Mouse (Mus musculus): ENCODE data around the gene Tmem91. TPM values are rescaled to one million over a fixed set of nuclear protein-coding genes. Genes with fewer than 3 reads are reported as not detected.
"Not testable (repeated sequence)": the region's sequence is repeated elsewhere in the genome, so short reads cannot be mapped to it uniquely, and the experiment has no call there.

Gene Tmem91
- 1.9 and 3.0 TPM in 2 replicates for polyA plus RNA-seq (2014; fragmentation: Nextera tagmentation; extraction: Ambion mirVana)

DNA sequence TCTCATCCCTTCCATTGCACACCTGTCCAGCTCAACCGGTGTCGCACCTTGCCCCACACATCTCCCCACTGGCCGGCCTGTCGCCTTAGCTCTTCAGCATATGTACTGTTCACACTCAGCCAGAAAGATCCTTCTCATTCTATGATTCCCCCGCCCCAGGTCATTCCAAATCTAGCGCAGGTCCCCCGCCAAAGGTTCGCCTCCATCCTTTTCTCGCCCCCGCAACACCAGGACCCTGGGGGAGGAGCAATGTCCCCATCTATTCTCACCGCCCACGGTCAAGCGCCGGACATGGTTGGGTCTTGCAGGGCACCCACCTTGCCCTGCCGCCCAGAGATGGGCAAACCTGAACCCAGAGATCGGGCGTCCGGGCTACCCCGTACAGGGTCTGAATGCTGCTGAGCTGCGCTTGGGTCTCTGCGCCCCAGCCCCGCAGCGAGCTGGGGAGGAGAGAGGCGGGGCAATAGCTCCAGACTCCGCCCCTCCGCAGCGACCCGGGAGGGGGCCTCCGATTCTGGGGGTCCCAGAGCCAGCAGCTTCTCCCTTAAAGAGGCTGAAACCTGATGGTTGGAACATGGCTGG lies at the start of gene Tmem91:
TSS of gene Tmem91 (minus strand) at position 448 of the 582 bp plus-strand sequence.
- Histone ChIP-seq H3K27me3 (replicated peaks; ENCODE audit: control insufficient read depth, insufficient read depth, low read length) (peaks cover 36% of the 10 kb centered on the region), H3K9ac (ENCODE audit: low read depth, low read length) (peak within 1 kb of the TSS; percentile 32), H3K4me2 (ENCODE audit: low read depth, low read length) (peak within 1 kb of the TSS; percentile 49), H3K36me3 (ENCODE audit: control insufficient read depth, insufficient read depth, low read length) (no peaks in the 10 kb centered on the region), H3K9me3 (ENCODE audit: control insufficient read depth, low read length) (no peaks in the 10 kb centered on the region), H3K4me1 (ENCODE audit: control insufficient read depth, insufficient read depth, low read length) (peaks cover 4% of the 10 kb centered on the region; the same call in 1 of the 2 replicates), H3K4me3 (ENCODE audit: low read depth, low read length) (peak within 1 kb of the TSS; percentile 28), H3K27ac (replicated peaks; ENCODE audit: low read depth, low read length) (no peak within 1 kb of the TSS)
- WGBS: 2% methylated on average over 24 of the region's 29 CpGs
- no peak for DNase-seq (ENCODE audit: low spot score)
- ATAC-seq (ENCODE audit: low read depth): peak; percentile 35; the same call in 1 of the 2 replicates

GRCm38 (mm10) chr7:25721776-25722175 lies 46.8 kb upstream of the Tmem91 start:
- not testable (repeated sequence) for DNase-seq (ENCODE audit: low spot score); H3K4me2 ChIP-seq (ENCODE audit: low read depth, low read length); H3K27ac ChIP-seq (replicated peaks; ENCODE audit: low read depth, low read length); H3K9me3 ChIP-seq (ENCODE audit: control insufficient read depth, low read length); H3K27me3 ChIP-seq (replicated peaks; ENCODE audit: control insufficient read depth, insufficient read depth, low read length); ATAC-seq (ENCODE audit: low read depth); H3K9ac ChIP-seq (ENCODE audit: low read depth, low read length); H3K4me3 ChIP-seq (ENCODE audit: low read depth, low read length)
- Histone ChIP-seq H3K4me1 (ENCODE audit: control insufficient read depth, insufficient read depth, low read length) (peaks cover 11% of the 10 kb centered on the region), H3K36me3 (ENCODE audit: control insufficient read depth, insufficient read depth, low read length) (peaks cover 65% of the 10 kb centered on the region)

DNA sequence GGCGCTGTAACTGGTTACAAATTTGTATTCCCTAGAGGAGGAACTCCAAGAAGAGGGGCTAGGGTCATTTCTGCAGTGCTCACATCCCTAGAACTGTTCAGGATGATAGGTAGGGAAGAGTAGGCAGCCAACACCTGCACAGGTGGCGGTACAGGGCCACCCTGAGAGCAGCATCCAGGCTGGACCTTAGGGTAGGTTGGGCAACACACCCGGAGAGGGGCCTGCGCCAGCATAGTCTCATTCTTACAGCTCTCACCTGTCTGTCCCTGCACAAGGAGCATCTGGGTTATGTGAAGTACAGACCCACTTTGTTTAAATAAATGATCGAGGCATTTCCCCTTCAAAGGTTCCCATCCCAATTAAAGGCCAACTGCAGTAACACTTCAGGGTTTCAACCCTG lies 45.8 kb upstream of the Tmem91 start:
- Histone ChIP-seq H3K4me2 (ENCODE audit: low read depth, low read length) (no peak overlapping the region), H3K36me3 (ENCODE audit: control insufficient read depth, insufficient read depth, low read length) (peaks cover 63% of the 10 kb centered on the region), H3K4me1 (ENCODE audit: control insufficient read depth, insufficient read depth, low read length) (peaks cover 11% of the 10 kb centered on the region), H3K27me3 (replicated peaks; ENCODE audit: control insufficient read depth, insufficient read depth, low read length) (no peaks in the 10 kb centered on the region), H3K4me3 (ENCODE audit: low read depth, low read length) (no peak overlapping the region), H3K27ac (replicated peaks; ENCODE audit: low read depth, low read length) (no peak overlapping the region), H3K9ac (ENCODE audit: low read depth, low read length) (no peak overlapping the region), H3K9me3 (ENCODE audit: control insufficient read depth, low read length) (no peaks in the 10 kb centered on the region)
- DNase-seq (ENCODE audit: low spot score): no peak
- 85% methylated on average over 5 of the region's 5 CpGs for WGBS
- no peak for ATAC-seq (ENCODE audit: low read depth)

- Histone ChIP-seq H3K27me3 (replicated peaks; ENCODE audit: control insufficient read depth, insufficient read depth, low read length) (no peaks in the 10 kb centered on the region), H3K9ac (ENCODE audit: low read depth, low read length) (no peak overlapping the region), H3K9me3 (ENCODE audit: control insufficient read depth, low read length) (no peaks in the 10 kb centered on the region), H3K36me3 (ENCODE audit: control insufficient read depth, insufficient read depth, low read length) (peaks cover 63% of the 10 kb centered on the region), H3K4me2 (ENCODE audit: low read depth, low read length) (no peak overlapping the region; the same call in 1 of the 2 replicates), H3K4me1 (ENCODE audit: control insufficient read depth, insufficient read depth, low read length) (peaks cover 11% of the 10 kb centered on the region), H3K27ac (replicated peaks; ENCODE audit: low read depth, low read length) (peak overlapping the region; percentile 22; the same call in 1 of the 2 replicates), H3K4me3 (ENCODE audit: low read depth, low read length) (peak overlapping the region; percentile 77; the same call in 1 of the 2 replicates)
- ATAC-seq (ENCODE audit: low read depth) (peak; percentile 45; the same call in 1 of the 2 replicates), DNase-seq (ENCODE audit: low spot score) (peak; percentile 73)
- WGBS: 61% methylated on average over 10 of the region's 10 CpGs
These were observed 45.0 kb upstream of the Tmem91 start for GRCm38 (mm10) chr7:25719761-25720610.

DNA sequence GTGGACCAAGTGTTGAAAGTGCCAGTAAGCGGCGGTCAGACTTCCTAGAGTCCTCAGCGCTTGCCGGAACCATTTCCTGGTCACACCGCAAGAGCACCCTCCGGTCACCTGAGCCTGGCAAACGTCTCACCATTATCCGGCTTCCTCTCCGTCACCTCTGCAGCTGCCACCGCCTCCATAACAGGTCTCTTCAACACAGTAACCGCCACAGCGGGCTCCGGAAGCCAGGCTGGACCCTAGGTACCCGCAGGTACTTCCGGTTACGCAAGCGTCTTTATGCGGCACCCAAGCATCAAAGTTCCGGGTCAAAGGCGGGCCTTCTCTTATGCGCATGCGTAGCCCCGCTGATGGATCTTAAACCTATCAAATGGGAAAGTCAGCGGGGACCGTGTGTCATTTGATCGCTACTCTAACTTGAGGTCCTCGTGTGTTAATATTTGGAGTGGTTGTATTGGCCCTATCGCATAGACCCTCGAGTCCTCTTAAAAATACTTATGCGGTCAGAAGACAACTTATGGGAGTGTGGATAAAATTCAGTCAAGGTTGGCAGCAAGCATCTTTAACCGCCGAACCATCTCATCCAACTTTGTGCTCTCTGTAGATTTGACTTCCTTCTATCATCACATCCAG lies 43.9 kb upstream of the Tmem91 start, which contains the start of gene Ccdc97:
TSS of gene Ccdc97 (minus strand) at position 301 of the 630 bp plus-strand sequence.
- peak; percentile 87 for ATAC-seq (ENCODE audit: low read depth)
- H3K4me3 ChIP-seq (ENCODE audit: low read depth, low read length): peak within 1 kb of the TSS; percentile 77
- no peaks in the 10 kb centered on the region for H3K9me3 ChIP-seq (ENCODE audit: control insufficient read depth, low read length)
- H3K9ac ChIP-seq (ENCODE audit: low read depth, low read length): peak within 1 kb of the TSS; percentile 80
- H3K4me1 ChIP-seq (ENCODE audit: control insufficient read depth, insufficient read depth, low read length): peaks cover 11% of the 10 kb centered on the region
- 5% methylated on average over 29 of the region's 32 CpGs for WGBS
- peak; percentile 98 for DNase-seq (ENCODE audit: low spot score)
- H3K36me3 ChIP-seq (ENCODE audit: control insufficient read depth, insufficient read depth, low read length): peaks cover 63% of the 10 kb centered on the region
- peak within 1 kb of the TSS; percentile 93 for H3K4me2 ChIP-seq (ENCODE audit: low read depth, low read length)
- no peaks in the 10 kb centered on the region for H3K27me3 ChIP-seq (replicated peaks; ENCODE audit: control insufficient read depth, insufficient read depth, low read length)
- H3K27ac ChIP-seq (replicated peaks; ENCODE audit: low read depth, low read length): peak within 1 kb of the TSS; percentile 65

DNA sequence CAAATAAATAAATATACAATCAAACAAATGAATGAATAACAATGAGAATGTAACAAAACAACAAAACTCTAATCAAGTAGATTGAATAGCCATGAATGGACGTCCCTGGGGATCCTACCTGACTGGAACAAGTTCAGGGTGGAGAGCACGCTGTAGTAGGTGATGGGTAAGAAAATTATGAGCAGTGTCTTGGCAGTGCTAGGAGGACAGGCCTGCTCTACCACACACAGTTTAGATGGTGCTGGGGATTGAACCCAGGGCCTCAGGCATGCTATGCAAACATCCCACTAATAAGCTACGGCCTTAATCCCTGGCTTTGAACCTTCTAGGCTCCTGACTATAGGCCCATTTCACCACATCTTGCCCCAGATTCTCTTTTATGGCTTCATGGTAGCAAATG lies 42.5 kb upstream of the Tmem91 start:
- Histone ChIP-seq H3K4me2 (ENCODE audit: low read depth, low read length) (peak overlapping the region; percentile 93), H3K27ac (replicated peaks; ENCODE audit: low read depth, low read length) (no peak overlapping the region), H3K4me3 (ENCODE audit: low read depth, low read length) (peak overlapping the region; percentile 77; the same call in 1 of the 2 replicates), H3K4me1 (ENCODE audit: control insufficient read depth, insufficient read depth, low read length) (peaks cover 11% of the 10 kb centered on the region), H3K9me3 (ENCODE audit: control insufficient read depth, low read length) (no peaks in the 10 kb centered on the region), H3K27me3 (replicated peaks; ENCODE audit: control insufficient read depth, insufficient read depth, low read length) (no peaks in the 10 kb centered on the region), H3K36me3 (ENCODE audit: control insufficient read depth, insufficient read depth, low read length) (peaks cover 63% of the 10 kb centered on the region), H3K9ac (ENCODE audit: low read depth, low read length) (peak overlapping the region; percentile 80; the same call in 1 of the 2 replicates)
- ATAC-seq (ENCODE audit: low read depth): no peak
- no peak for DNase-seq (ENCODE audit: low spot score)
- 87% methylated on average over 3 of the region's 3 CpGs for WGBS

GRCm38 (mm10) chr7:25715731-25716271 lies 40.8 kb upstream of the Tmem91 start:
- 96% methylated on average over 20 of the region's 22 CpGs for WGBS
- no peaks in the 10 kb centered on the region for H3K9me3 ChIP-seq (ENCODE audit: control insufficient read depth, low read length)
- H3K27ac ChIP-seq (replicated peaks; ENCODE audit: low read depth, low read length): no peak overlapping the region
- no peak for DNase-seq (ENCODE audit: low spot score)
- no peak overlapping the region for H3K4me3 ChIP-seq (ENCODE audit: low read depth, low read length)
- no peak for ATAC-seq (ENCODE audit: low read depth)
- H3K4me1 ChIP-seq (ENCODE audit: control insufficient read depth, insufficient read depth, low read length): peaks cover 26% of the 10 kb centered on the region
- no peak overlapping the region for H3K9ac ChIP-seq (ENCODE audit: low read depth, low read length)
- H3K4me2 ChIP-seq (ENCODE audit: low read depth, low read length): no peak overlapping the region
- no peaks in the 10 kb centered on the region for H3K27me3 ChIP-seq (replicated peaks; ENCODE audit: control insufficient read depth, insufficient read depth, low read length)
- H3K36me3 ChIP-seq (ENCODE audit: control insufficient read depth, insufficient read depth, low read length): peaks cover 52% of the 10 kb centered on the region

DNA sequence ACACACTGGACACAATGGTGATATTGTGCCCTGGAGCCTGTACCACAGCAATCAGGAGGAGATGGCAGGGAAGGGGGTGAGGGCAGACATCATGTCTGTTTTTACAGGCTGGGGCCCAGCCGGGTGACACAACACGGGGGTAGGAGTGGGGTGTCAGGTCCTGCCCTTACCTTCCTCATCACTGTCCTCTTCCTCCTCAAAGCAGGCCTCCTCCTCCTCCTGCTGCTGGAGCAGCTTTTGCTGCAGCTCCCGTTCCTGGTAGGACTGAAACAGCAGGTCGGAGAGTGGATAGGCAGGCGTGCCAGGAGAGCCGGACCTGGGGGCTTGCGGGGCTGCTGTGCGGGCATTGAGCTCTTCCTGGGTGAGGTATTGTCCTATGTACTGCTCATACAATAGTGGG lies 39.6 kb upstream of the Tmem91 start:
- Histone ChIP-seq H3K9ac (ENCODE audit: low read depth, low read length) (no peak overlapping the region), H3K27ac (replicated peaks; ENCODE audit: low read depth, low read length) (no peak overlapping the region), H3K4me1 (ENCODE audit: control insufficient read depth, insufficient read depth, low read length) (peaks cover 36% of the 10 kb centered on the region), H3K36me3 (ENCODE audit: control insufficient read depth, insufficient read depth, low read length) (peaks cover 44% of the 10 kb centered on the region), H3K27me3 (replicated peaks; ENCODE audit: control insufficient read depth, insufficient read depth, low read length) (no peaks in the 10 kb centered on the region), H3K9me3 (ENCODE audit: control insufficient read depth, low read length) (no peaks in the 10 kb centered on the region), H3K4me3 (ENCODE audit: low read depth, low read length) (no peak overlapping the region), H3K4me2 (ENCODE audit: low read depth, low read length) (no peak overlapping the region)
- ATAC-seq (ENCODE audit: low read depth): no peak
- no peak for DNase-seq (ENCODE audit: low spot score)
- 89% methylated on average over 8 of the region's 8 CpGs for whole genome bisulfite sequencing

Data from embryonic facial prominence, embryonic 14.5 days (tissue).